Mouse (Mus musculus): ENCODE data around the gene Gm813. TPM values are rescaled to one million over a fixed set of nuclear protein-coding genes. Genes with fewer than 3 reads are reported as not detected.

The Gm813 gene
- polyA plus RNA-seq, 1 experiment from 2014 or later: not detected

DNA sequence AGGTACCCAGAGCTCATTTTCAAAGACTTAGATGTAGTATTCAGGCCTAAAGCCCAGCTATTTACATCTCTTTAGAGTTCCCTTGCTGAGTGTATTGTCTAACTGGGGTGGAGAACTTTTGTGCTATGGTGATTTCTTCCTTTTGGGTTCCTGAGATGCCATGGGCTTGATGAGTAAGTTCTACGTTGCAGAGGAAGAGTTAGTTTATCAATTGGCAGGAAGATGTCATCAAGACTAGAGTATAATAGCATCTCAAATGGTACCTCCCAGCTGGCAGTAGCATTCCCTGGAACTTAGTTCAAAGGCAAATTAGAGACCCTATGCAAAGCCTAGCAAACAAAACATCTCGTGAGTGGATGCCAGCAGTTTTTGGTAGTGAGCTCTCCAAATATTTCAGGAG is 19.1 kb upstream of the Gm813 start:
- WGBS: 58% methylated on average over 2 of the region's 2 CpGs
- H3K4me3 ChIP-seq: no peak overlapping the region
- H3K9me3 ChIP-seq: no peaks in the 10 kb centered on the region
- no peaks in the 10 kb centered on the region for H3K36me3 ChIP-seq
- H3K4me2 ChIP-seq (replicated peaks): no peak overlapping the region
- no peak overlapping the region for H3K9ac ChIP-seq
- no peaks in the 10 kb centered on the region for H3K27me3 ChIP-seq
- no peak for ATAC-seq (ENCODE audit: low FRiP score, low read depth)
- no peaks in the 10 kb centered on the region for H3K4me1 ChIP-seq
- no peak overlapping the region for H3K27ac ChIP-seq

DNA sequence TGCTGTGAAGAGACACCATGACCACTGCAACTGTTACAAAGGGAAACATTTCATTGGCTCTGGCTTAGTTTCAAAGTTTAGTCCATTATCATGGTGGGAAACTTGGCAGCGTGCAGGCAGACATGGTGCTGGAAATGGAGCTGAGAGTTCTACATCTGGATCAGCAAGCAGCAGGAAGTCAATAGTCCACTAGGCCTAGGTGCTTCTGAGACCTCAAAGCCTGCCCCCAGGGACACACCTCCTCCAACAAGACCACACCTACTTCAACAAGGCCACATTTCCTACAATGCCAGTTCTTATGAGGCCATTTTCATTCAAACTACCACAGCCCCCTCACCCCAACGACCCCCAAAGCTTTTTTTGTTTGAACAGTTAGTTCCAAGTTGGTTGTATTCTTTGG is 13.0 kb upstream of the Gm813 start:
- no peak overlapping the region for H3K9ac ChIP-seq
- no peak overlapping the region for H3K4me3 ChIP-seq
- 64% methylated on average over 2 of the region's 2 CpGs for WGBS
- no peaks in the 10 kb centered on the region for H3K9me3 ChIP-seq
- H3K4me2 ChIP-seq (replicated peaks): no peak overlapping the region
- no peak for ATAC-seq (ENCODE audit: low FRiP score, low read depth)
- no peaks in the 10 kb centered on the region for H3K4me1 ChIP-seq
- H3K27ac ChIP-seq: no peak overlapping the region
- no peaks in the 10 kb centered on the region for H3K36me3 ChIP-seq
- H3K27me3 ChIP-seq: no peaks in the 10 kb centered on the region

DNA sequence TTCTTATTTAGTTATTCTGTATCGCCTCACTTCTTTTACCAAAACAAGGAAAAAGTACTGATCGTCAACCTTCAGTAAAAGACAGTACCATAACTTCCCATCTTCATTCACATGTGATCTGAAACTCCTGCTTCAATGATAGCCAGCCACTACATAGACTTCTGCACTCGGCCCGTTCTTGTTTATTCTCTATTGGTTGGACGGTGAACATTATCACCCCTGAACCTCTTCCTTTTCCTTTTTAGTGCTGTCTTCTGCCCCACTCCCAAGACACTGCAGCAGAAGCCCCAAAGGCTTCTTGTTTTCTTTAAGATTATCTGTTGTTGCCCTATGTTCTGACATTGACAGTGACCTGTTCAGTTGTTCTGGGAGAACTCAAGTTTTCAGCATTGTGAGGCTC is 12.2 kb upstream of the Gm813 start:
- H3K9ac ChIP-seq: no peak overlapping the region
- H3K27me3 ChIP-seq: no peaks in the 10 kb centered on the region
- no peak overlapping the region for H3K4me3 ChIP-seq
- ATAC-seq (ENCODE audit: low FRiP score, low read depth): no peak
- WGBS: 89% methylated on average over 5 of the region's 5 CpGs
- no peak overlapping the region for H3K4me2 ChIP-seq (replicated peaks)
- no peaks in the 10 kb centered on the region for H3K9me3 ChIP-seq
- H3K36me3 ChIP-seq: no peaks in the 10 kb centered on the region
- no peak overlapping the region for H3K27ac ChIP-seq
- H3K4me1 ChIP-seq: no peaks in the 10 kb centered on the region

DNA sequence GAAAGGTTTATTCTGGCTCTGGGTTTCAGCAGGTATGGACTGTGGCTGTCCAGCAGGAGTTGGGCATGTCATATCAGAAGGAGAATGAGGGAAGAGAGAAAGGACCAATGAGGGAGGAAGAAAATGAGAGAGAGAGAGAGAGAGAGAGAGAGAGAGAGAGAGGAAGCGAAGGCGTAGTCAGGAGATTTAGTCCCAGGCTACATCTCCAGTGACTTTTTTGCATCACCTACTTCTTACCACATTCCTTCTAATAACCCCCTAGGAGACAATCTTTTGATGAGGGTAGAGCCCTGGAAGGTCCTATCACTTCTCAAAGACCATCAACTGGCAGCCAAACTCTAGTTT is 11.5 kb upstream of the Gm813 start:
- Histone ChIP-seq H3K27me3 (no peaks in the 10 kb centered on the region), H3K4me2 (replicated peaks) (no peak overlapping the region), H3K27ac (no peak overlapping the region), H3K9me3 (no peaks in the 10 kb centered on the region), H3K36me3 (no peaks in the 10 kb centered on the region), H3K9ac (no peak overlapping the region), H3K4me3 (no peak overlapping the region), H3K4me1 (no peaks in the 10 kb centered on the region)
- 80% methylated on average over 2 of the region's 2 CpGs for WGBS
- no peak for ATAC-seq (ENCODE audit: low FRiP score, low read depth)

DNA sequence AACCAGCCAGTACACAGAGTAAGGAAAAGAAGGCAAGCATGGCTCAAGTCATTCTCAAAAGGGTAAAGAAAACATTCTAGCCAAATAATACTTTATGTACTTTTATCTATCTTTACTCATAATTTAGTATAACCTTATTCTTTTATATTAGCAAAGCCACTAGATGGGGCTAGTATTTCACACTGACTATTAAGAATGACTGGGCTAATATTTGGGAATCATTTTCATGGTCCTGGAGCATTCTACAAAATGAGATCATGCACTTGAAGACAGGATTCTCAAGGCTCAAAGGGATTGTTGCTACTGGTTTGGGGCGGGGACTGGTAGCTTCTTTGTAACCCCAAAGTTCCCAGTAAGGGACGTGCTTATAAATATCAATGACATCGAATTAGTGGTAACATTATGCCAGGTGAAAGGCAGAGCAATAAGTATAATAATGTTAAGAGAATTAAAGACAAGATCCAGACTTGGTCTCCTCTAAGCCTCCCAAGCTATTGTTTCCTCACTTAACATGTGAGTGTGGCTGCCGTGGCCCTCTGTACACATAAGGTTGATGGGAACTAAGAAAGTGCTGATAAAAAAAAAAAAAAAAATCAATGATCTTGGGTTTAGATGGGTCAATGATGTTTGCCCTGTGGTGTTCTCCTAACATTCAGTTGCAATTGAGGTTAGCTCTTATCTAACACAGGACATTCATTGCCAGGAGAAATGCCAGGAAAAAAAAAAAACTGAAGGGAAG is 11.0 kb upstream of the Gm813 start:
- Histone ChIP-seq H3K27me3 (no peaks in the 10 kb centered on the region), H3K4me2 (replicated peaks) (no peak overlapping the region), H3K9ac (no peak overlapping the region), H3K4me1 (0 out of 2 replicates have a peak, but pooled peaks cover 5% of the 10 kb centered on the region), H3K4me3 (no peak overlapping the region), H3K27ac (no peak overlapping the region), H3K9me3 (no peaks in the 10 kb centered on the region), H3K36me3 (no peaks in the 10 kb centered on the region)
- ATAC-seq (ENCODE audit: low FRiP score, low read depth): no peak
- 91% methylated on average over 4 of the region's 4 CpGs for WGBS

DNA sequence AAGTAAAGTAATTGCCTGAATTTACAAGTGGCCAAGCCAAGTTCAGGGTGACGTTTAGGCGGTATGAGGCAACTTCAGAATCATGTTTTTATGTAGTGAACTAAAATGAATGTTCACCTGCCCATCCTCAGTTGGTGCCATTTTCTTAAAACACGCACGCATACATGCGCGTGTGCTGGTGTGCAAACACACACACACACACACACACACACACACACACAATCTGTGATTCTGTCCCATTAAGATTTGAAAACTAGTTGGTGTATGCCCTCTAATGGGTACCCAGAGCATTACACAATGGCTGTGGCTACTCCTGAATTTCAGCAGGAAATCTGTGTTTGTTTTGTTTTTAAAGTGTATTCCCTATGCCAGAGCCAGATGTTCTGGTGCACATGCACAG is 7.2 kb upstream of the Gm813 start:
- Histone ChIP-seq H3K9ac (no peak overlapping the region), H3K27me3 (no peaks in the 10 kb centered on the region), H3K9me3 (no peaks in the 10 kb centered on the region), H3K27ac (no peak overlapping the region), H3K4me1 (0 out of 2 replicates have a peak, but pooled peaks cover 8% of the 10 kb centered on the region), H3K36me3 (no peaks in the 10 kb centered on the region), H3K4me2 (replicated peaks) (no peak overlapping the region), H3K4me3 (no peak overlapping the region)
- 82% methylated on average over 6 of the region's 6 CpGs for WGBS
- no peak for ATAC-seq (ENCODE audit: low FRiP score, low read depth)

DNA sequence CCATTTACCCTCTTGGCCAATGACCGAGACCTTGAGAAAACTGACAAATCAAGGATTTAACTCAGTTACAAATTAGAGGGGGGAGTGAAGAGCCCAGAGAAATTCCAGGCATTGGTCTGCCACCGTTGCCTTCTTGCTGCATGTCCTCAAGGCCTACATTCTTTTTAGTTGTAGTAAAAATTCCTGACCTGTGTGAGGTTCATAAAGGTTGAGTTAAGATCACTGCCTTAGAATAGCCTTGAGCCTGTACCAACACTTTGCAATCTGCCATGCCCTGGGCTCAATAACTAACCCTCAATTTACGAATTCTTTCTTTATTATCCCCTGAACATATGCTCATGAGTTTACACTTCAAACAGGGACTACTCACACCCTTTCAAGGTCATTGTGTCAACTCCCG is 6.3 kb upstream of the Gm813 start:
- no peak overlapping the region for H3K27ac ChIP-seq
- 0 out of 2 replicates have a peak, but pooled peaks cover 8% of the 10 kb centered on the region for H3K4me1 ChIP-seq
- H3K4me2 ChIP-seq (replicated peaks): no peak overlapping the region
- H3K9me3 ChIP-seq: no peaks in the 10 kb centered on the region
- ATAC-seq (ENCODE audit: low FRiP score, low read depth): peak; percentile 19; the same call in 1 of the 2 replicates
- 34% methylated on average over 4 of the region's 4 CpGs for WGBS
- H3K4me3 ChIP-seq: no peak overlapping the region
- H3K9ac ChIP-seq: no peak overlapping the region
- H3K27me3 ChIP-seq: no peaks in the 10 kb centered on the region
- H3K36me3 ChIP-seq: no peaks in the 10 kb centered on the region

DNA sequence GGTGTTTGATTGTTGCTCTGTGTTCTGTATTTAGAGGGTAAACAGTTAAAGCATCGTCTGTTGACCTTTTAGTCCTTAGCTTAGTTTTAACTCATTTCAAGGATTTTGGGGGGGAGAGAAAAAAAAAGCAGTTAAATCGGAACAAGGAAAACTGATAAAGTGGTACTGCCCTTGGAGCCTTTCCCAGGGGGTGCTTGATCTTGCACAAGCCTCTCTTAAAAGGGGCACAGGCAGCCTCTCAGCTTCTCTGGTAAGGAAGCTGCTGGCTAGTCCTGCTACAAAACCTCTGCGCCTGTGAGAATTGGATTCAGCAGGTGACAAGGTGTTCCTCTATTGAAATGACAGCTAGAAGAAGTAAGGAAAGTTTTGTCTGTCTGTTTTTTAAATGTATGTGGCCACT is 5.6 kb upstream of the Gm813 start:
- H3K9ac ChIP-seq: no peak overlapping the region
- H3K9me3 ChIP-seq: no peaks in the 10 kb centered on the region
- H3K27me3 ChIP-seq: no peaks in the 10 kb centered on the region
- H3K4me2 ChIP-seq (replicated peaks): no peak overlapping the region
- 74% methylated on average over 3 of the region's 3 CpGs for WGBS
- no peaks in the 10 kb centered on the region for H3K36me3 ChIP-seq
- H3K27ac ChIP-seq: no peak overlapping the region
- H3K4me1 ChIP-seq: 0 out of 2 replicates have a peak, but pooled peaks cover 8% of the 10 kb centered on the region
- ATAC-seq (ENCODE audit: low FRiP score, low read depth): no peak
- no peak overlapping the region for H3K4me3 ChIP-seq

DNA sequence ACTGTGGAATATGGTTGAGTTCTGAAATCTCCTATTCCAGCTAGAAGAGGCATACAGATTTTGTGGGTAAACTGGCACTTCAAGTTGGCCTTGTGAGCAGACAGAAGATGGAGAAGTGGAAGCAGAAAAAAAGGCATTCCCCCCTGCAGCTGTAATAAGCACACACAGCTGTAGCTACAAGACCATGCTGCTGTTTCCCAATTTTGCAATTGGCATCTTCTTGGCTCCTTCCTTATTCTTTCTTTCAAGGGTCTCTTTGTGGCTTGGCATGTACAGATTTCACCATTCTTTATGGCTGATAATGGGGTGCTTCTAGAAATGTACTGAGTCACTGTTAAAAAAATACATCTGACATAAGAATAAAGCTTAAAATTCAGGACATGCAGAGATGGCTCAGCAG is 568 bp upstream of the Gm813 start:
- no peak for ATAC-seq (ENCODE audit: low FRiP score, low read depth)
- Histone ChIP-seq H3K4me1 (0 out of 2 replicates have a peak, but pooled peaks cover 4% of the 10 kb centered on the region), H3K9ac (no peak overlapping the region)

DNA sequence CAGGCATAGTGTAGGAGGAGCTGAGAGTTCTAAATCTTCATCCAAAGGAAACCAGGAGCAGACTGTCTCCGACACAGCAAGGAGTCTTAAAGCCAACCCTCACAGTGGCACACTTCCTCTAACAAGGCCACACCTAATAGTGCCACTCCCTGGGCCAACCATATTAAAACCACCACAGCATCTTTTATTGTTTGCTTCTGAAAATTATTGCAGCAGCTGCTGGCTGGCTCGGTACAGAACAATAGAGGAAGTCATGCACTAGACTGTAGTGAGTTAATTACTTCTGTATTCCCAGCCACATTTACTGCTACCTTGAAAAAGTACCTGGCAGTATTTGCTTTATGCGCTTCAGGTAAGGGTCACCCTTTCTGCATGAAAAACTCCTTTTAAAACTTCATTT is 3.8 kb downstream of the Gm813 start:
- Histone ChIP-seq H3K4me2 (replicated peaks) (no peak overlapping the region), H3K9me3 (no peaks in the 10 kb centered on the region), H3K4me1 (0 out of 2 replicates have a peak, but pooled peaks cover 4% of the 10 kb centered on the region), H3K9ac (no peak overlapping the region), H3K27me3 (no peaks in the 10 kb centered on the region), H3K27ac (no peak overlapping the region), H3K36me3 (no peaks in the 10 kb centered on the region), H3K4me3 (no peak overlapping the region)
- 42% methylated on average over 3 of the region's 3 CpGs for WGBS
- ATAC-seq (ENCODE audit: low FRiP score, low read depth): no peak

More for the DNA sequence above, 568 bp upstream of the Gm813 start:
- no peaks in the 10 kb centered on the region for H3K36me3 ChIP-seq
- H3K27me3 ChIP-seq: no peaks in the 10 kb centered on the region
- H3K9me3 ChIP-seq: no peaks in the 10 kb centered on the region
- H3K4me3 ChIP-seq: no peak overlapping the region
- H3K4me2 ChIP-seq (replicated peaks): no peak overlapping the region
- no peak overlapping the region for H3K27ac ChIP-seq

DNA sequence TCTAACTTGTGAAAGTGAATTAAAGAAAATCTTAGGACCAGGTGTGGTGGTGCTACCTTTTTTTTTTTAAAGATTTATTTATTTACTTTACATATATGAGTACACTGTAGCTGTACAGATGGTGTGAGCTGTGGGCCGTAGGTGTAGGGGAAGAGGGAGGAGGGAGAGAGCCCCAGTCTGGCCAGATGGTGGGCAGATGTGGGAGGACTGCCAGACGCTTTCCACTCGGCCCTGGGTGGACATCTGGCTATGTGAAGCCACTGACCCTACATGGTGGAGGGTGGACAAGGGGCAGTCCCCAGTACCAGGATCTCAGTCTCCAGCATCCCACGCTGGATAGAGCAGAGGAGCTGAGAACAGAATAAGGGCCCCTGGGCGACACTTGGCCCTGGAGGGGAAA is 9.7 kb downstream of the Gm813 start:
- no peak overlapping the region for H3K9ac ChIP-seq
- 0 out of 2 replicates have a peak, but pooled peaks cover 3% of the 10 kb centered on the region for H3K4me1 ChIP-seq
- H3K9me3 ChIP-seq: no peaks in the 10 kb centered on the region
- 36% methylated on average over 5 of the region's 5 CpGs for WGBS
- no peak overlapping the region for H3K27ac ChIP-seq
- H3K4me3 ChIP-seq: no peak overlapping the region
- no peak overlapping the region for H3K4me2 ChIP-seq (replicated peaks)
- no peaks in the 10 kb centered on the region for H3K36me3 ChIP-seq
- H3K27me3 ChIP-seq: no peaks in the 10 kb centered on the region
- peak; percentile 54; the same call in 1 of the 2 replicates for ATAC-seq (ENCODE audit: low FRiP score, low read depth)

DNA sequence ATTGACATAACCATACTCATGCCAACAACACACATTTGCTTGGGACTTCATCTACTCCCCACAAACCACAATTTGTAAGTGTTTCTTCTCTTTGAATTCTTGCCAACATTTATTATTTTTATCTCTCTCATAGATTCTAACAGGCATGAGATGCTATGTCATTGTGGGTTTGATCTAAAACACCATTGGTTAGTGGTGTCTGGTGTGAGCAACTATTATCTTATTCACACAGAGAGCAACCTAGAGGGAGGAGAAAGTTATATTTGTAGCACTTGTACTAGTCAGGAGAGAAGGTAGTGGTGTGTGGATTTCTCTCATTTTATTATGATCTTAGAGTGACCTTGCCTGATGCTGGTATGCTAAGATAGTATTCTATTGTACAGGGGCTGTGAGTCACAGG is 12.1 kb downstream of the Gm813 start:
- no peaks in the 10 kb centered on the region for H3K36me3 ChIP-seq
- 0 out of 2 replicates have a peak, but pooled peaks cover 3% of the 10 kb centered on the region for H3K4me1 ChIP-seq
- H3K27me3 ChIP-seq: no peaks in the 10 kb centered on the region
- H3K4me2 ChIP-seq (replicated peaks): no peak overlapping the region
- no peak for ATAC-seq (ENCODE audit: low FRiP score, low read depth)
- H3K4me3 ChIP-seq: no peak overlapping the region
- no peak overlapping the region for H3K9ac ChIP-seq
- H3K9me3 ChIP-seq: no peaks in the 10 kb centered on the region
- H3K27ac ChIP-seq: no peak overlapping the region

DNA sequence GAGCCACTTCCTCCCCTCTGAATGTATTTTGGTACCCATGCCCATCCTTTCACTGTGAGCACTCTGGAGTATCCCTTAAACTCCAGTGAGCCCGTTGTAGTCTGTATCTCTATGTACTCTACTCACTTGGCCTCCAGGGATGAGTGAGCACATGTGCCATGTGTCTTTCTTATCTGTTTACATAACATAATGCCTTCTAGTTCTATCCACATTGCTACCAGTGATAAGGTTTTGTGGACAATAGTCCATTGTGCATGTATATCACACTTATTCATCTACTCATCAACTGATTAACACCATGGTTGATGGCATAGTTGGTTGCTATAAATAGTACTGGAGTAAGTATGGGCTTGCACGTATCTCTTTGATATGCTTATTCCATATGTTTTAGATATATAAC is 12.9 kb downstream of the Gm813 start:
- Histone ChIP-seq H3K9me3 (no peaks in the 10 kb centered on the region), H3K36me3 (no peaks in the 10 kb centered on the region), H3K9ac (no peak overlapping the region), H3K27ac (no peak overlapping the region), H3K4me3 (no peak overlapping the region), H3K27me3 (no peaks in the 10 kb centered on the region), H3K4me2 (replicated peaks) (no peak overlapping the region), H3K4me1 (0 out of 2 replicates have a peak, but pooled peaks cover 3% of the 10 kb centered on the region)
- WGBS: 84% methylated on average over 2 of the region's 2 CpGs
- ATAC-seq (ENCODE audit: low FRiP score, low read depth): no peak

Measured in limb, embryonic 13.5 days (tissue).